Mouse (Mus musculus): ENCODE measurements at regions not wholly inside any gene's neighbourhood (a gene's known extent, or its start where the extent isn't known, plus 50 kb on each side); places are given as distances from the start of the nearest gene placed in this dataset.

- Histone ChIP-seq H3K4me1 (replicated peaks) (no peaks in the 10 kb centered on the region), H3K27ac (replicated peaks) (no peak overlapping the region), H3K9me3 (replicated peaks) (no peaks in the 10 kb centered on the region), H3K9ac (no peak overlapping the region), H3K36me3 (replicated peaks) (no peaks in the 10 kb centered on the region), H3K27me3 (no peaks in the 10 kb centered on the region), H3K4me2 (no peak overlapping the region), H3K4me3 (replicated peaks) (no peak overlapping the region)
- ATAC-seq (ENCODE audit: insufficient read depth) = no peak
- 65% methylated on average over 13 of the region's 13 CpGs for WGBS (ENCODE audit: insufficient replicate concordance)
These were observed 257.2 kb upstream of the Nt5e start for GRCm38 (mm10) chr9:88069834-88070233.

GRCm38 (mm10) chr9:88073165-88073564, 253.8 kb upstream of the Nt5e start:
- no peaks in the 10 kb centered on the region for H3K36me3 ChIP-seq (replicated peaks)
- no peak overlapping the region for H3K4me3 ChIP-seq (replicated peaks)
- 5% methylated on average over 6 of the region's 6 CpGs for WGBS (ENCODE audit: insufficient replicate concordance)
- H3K9ac ChIP-seq = no peak overlapping the region
- no peaks in the 10 kb centered on the region for H3K27me3 ChIP-seq
- H3K9me3 ChIP-seq (replicated peaks) = no peaks in the 10 kb centered on the region
- H3K4me1 ChIP-seq (replicated peaks) = no peaks in the 10 kb centered on the region
- H3K27ac ChIP-seq (replicated peaks) = no peak overlapping the region
- H3K4me2 ChIP-seq = no peak overlapping the region
- ATAC-seq (ENCODE audit: insufficient read depth) = no peak

GRCm38 (mm10) chr9:88073579-88073978, 253.4 kb upstream of the Nt5e start:
- Histone ChIP-seq H3K9ac (no peak overlapping the region), H3K27ac (replicated peaks) (no peak overlapping the region), H3K36me3 (replicated peaks) (no peaks in the 10 kb centered on the region), H3K4me3 (replicated peaks) (no peak overlapping the region), H3K4me2 (no peak overlapping the region), H3K9me3 (replicated peaks) (no peaks in the 10 kb centered on the region), H3K27me3 (no peaks in the 10 kb centered on the region), H3K4me1 (replicated peaks) (no peaks in the 10 kb centered on the region)
- ATAC-seq (ENCODE audit: insufficient read depth) = no peak
- 63% methylated on average over 7 of the region's 7 CpGs for WGBS (ENCODE audit: insufficient replicate concordance)

GRCm38 (mm10) chr9:88082931-88083479, 244.0 kb upstream of the Nt5e start:
- H3K36me3 ChIP-seq (replicated peaks) = no peaks in the 10 kb centered on the region
- no peaks in the 10 kb centered on the region for H3K27me3 ChIP-seq
- WGBS (ENCODE audit: insufficient replicate concordance) = 37% methylated on average over 5 of the region's 5 CpGs
- H3K27ac ChIP-seq (replicated peaks) = no peak overlapping the region
- no peak for ATAC-seq (ENCODE audit: insufficient read depth)
- H3K4me3 ChIP-seq (replicated peaks) = no peak overlapping the region
- no peaks in the 10 kb centered on the region for H3K9me3 ChIP-seq (replicated peaks)
- H3K9ac ChIP-seq = no peak overlapping the region
- H3K4me1 ChIP-seq (replicated peaks) = no peaks in the 10 kb centered on the region
- H3K4me2 ChIP-seq = no peak overlapping the region

GRCm38 (mm10) chr9:88085181-88085816, 241.7 kb upstream of the Nt5e start:
- no peak overlapping the region for H3K9ac ChIP-seq

GRCm38 (mm10) chr9:88085866-88086265, 241.1 kb upstream of the Nt5e start:
- Histone ChIP-seq H3K4me2 (no peak overlapping the region), H3K36me3 (replicated peaks) (no peaks in the 10 kb centered on the region), H3K27me3 (no peaks in the 10 kb centered on the region), H3K9ac (no peak overlapping the region), H3K9me3 (replicated peaks) (no peaks in the 10 kb centered on the region), H3K4me1 (replicated peaks) (no peaks in the 10 kb centered on the region), H3K4me3 (replicated peaks) (no peak overlapping the region), H3K27ac (replicated peaks) (no peak overlapping the region)
- WGBS (ENCODE audit: insufficient replicate concordance) = 37% methylated on average over 3 of the region's 3 CpGs
- no peak for ATAC-seq (ENCODE audit: insufficient read depth)

More at GRCm38 (mm10) chr9:88085181-88085816, 241.7 kb upstream of the Nt5e start:
- H3K27me3 ChIP-seq = no peaks in the 10 kb centered on the region
- no peaks in the 10 kb centered on the region for H3K9me3 ChIP-seq (replicated peaks)
- H3K4me3 ChIP-seq (replicated peaks) = no peak overlapping the region
- H3K36me3 ChIP-seq (replicated peaks) = no peaks in the 10 kb centered on the region
- H3K4me1 ChIP-seq (replicated peaks) = no peaks in the 10 kb centered on the region
- 72% methylated on average over 11 of the region's 11 CpGs for WGBS (ENCODE audit: insufficient replicate concordance)
- H3K4me2 ChIP-seq = no peak overlapping the region
- no peak overlapping the region for H3K27ac ChIP-seq (replicated peaks)
- no peak for ATAC-seq (ENCODE audit: insufficient read depth)

GRCm38 (mm10) chr9:88091781-88092527, 235.0 kb upstream of the Nt5e start:
- 42% methylated on average over 8 of the region's 8 CpGs for WGBS (ENCODE audit: insufficient replicate concordance)

GRCm38 (mm10) chr9:88092561-88092960, 234.4 kb upstream of the Nt5e start:
- Histone ChIP-seq H3K27me3 (no peaks in the 10 kb centered on the region), H3K9me3 (replicated peaks) (no peaks in the 10 kb centered on the region), H3K36me3 (replicated peaks) (no peaks in the 10 kb centered on the region), H3K27ac (replicated peaks) (no peak overlapping the region), H3K9ac (no peak overlapping the region), H3K4me3 (replicated peaks) (no peak overlapping the region), H3K4me2 (no peak overlapping the region), H3K4me1 (replicated peaks) (no peaks in the 10 kb centered on the region)
- WGBS (ENCODE audit: insufficient replicate concordance) = 45% methylated on average over 4 of the region's 4 CpGs
- no peak for ATAC-seq (ENCODE audit: insufficient read depth)

More at GRCm38 (mm10) chr9:88091781-88092527, 235.0 kb upstream of the Nt5e start:
- Histone ChIP-seq H3K36me3 (replicated peaks) (no peaks in the 10 kb centered on the region), H3K27ac (replicated peaks) (no peak overlapping the region), H3K4me3 (replicated peaks) (no peak overlapping the region), H3K9ac (no peak overlapping the region), H3K9me3 (replicated peaks) (no peaks in the 10 kb centered on the region), H3K27me3 (no peaks in the 10 kb centered on the region), H3K4me2 (no peak overlapping the region), H3K4me1 (replicated peaks) (no peaks in the 10 kb centered on the region)
- no peak for ATAC-seq (ENCODE audit: insufficient read depth)

- Histone ChIP-seq H3K9ac (no peak overlapping the region), H3K4me3 (replicated peaks) (no peak overlapping the region), H3K4me1 (replicated peaks) (no peaks in the 10 kb centered on the region), H3K36me3 (replicated peaks) (no peaks in the 10 kb centered on the region), H3K27me3 (no peaks in the 10 kb centered on the region), H3K9me3 (replicated peaks) (no peaks in the 10 kb centered on the region), H3K27ac (replicated peaks) (no peak overlapping the region), H3K4me2 (no peak overlapping the region)
- no peak for ATAC-seq (ENCODE audit: insufficient read depth)
- WGBS (ENCODE audit: insufficient replicate concordance) = 29% methylated on average over 1 of the region's 1 CpGs
These were observed 213.9 kb upstream of the Nt5e start for GRCm38 (mm10) chr9:88113094-88113493.

- H3K4me3 ChIP-seq (replicated peaks) = no peak overlapping the region
- no peak overlapping the region for H3K4me2 ChIP-seq
- H3K9ac ChIP-seq = no peak overlapping the region
- H3K27ac ChIP-seq (replicated peaks) = no peak overlapping the region
- 72% methylated on average over 5 of the region's 5 CpGs for WGBS (ENCODE audit: insufficient replicate concordance)
- no peaks in the 10 kb centered on the region for H3K36me3 ChIP-seq (replicated peaks)
- H3K9me3 ChIP-seq (replicated peaks) = no peaks in the 10 kb centered on the region
- no peaks in the 10 kb centered on the region for H3K4me1 ChIP-seq (replicated peaks)
- no peaks in the 10 kb centered on the region for H3K27me3 ChIP-seq
- ATAC-seq (ENCODE audit: insufficient read depth) = no peak
These were observed 206.5 kb upstream of the Nt5e start for GRCm38 (mm10) chr9:88120536-88120935.

GRCm38 (mm10) chr9:88120963-88121570, 205.9 kb upstream of the Nt5e start:
- no peak overlapping the region for H3K27ac ChIP-seq (replicated peaks)
- no peaks in the 10 kb centered on the region for H3K36me3 ChIP-seq (replicated peaks)
- 66% methylated on average over 11 of the region's 11 CpGs for WGBS (ENCODE audit: insufficient replicate concordance)
- no peak overlapping the region for H3K4me2 ChIP-seq
- H3K9ac ChIP-seq = no peak overlapping the region
- no peak overlapping the region for H3K4me3 ChIP-seq (replicated peaks)
- H3K4me1 ChIP-seq (replicated peaks) = no peaks in the 10 kb centered on the region
- no peak for ATAC-seq (ENCODE audit: insufficient read depth)
- no peaks in the 10 kb centered on the region for H3K9me3 ChIP-seq (replicated peaks)
- H3K27me3 ChIP-seq = no peaks in the 10 kb centered on the region

Measured in liver, embryonic 15.5 days (tissue).